In the genomic region with DNA sequence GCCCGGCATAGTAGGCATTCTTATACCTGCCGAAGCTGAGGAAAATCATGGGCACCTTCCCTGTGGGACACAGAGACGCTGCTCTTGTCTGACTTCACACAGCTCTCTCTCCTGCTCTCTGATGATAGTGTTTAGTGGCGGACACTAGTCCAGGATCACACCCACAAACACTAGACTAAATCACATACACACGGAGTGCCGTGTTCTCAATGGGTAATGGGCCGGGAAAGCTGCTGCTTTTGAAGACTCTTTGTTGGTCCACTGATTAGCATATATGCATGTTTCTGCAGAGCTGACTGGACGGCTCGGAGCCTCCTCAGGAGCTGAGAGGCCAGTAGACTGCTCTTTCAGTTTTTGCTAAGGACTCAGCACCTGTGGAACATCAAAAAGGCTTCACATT, we compare ENCODE assay signal across 26 mouse cellular contexts.
"Had no signal": no experiment of that assay in that cellular context is flagged by ENCODE, and none has a peak within 500 bp of the region (broad histone marks: within the 10 kb centered on the region; RNA-seq: fewer than 3 reads in every experiment).

No protein-coding gene starts in this region.

- H3K4me2 ChIP-seq: heart, embryonic 11.5 days; heart, embryonic 13.5 days; heart, embryonic 15.5 days; hindbrain, embryonic 13.5 days; hindbrain, embryonic 15.5 days; kidney, embryonic 15.5 days; limb, embryonic 12.5 days; liver, embryonic 11.5 days; liver, embryonic 13.5 days; liver, embryonic 15.5 days had no signal

- H3K4me3 ChIP-seq: gastrocnemius, adult 2 months; heart, adult 2 months; heart, embryonic 13.5 days; heart, embryonic 15.5 days; hindbrain, embryonic 13.5 days; hindbrain, embryonic 15.5 days; kidney, embryonic 15.5 days; left cerebral cortex, adult 2 months; limb, embryonic 10.5 days; limb, embryonic 12.5 days; liver, embryonic 13.5 days; liver, embryonic 15.5 days had no signal

- DNase-seq: gastrocnemius, adult 2 months; gastrocnemius, postnatal 10 days; gastrocnemius, postnatal 25 days; heart, adult 2 months; heart, postnatal 36 days; kidney, adult 11 months; kidney, adult 2 months; kidney, adult 9 months; kidney, postnatal 14 days; kidney, postnatal 36 days; liver; liver, embryonic 13.5 days had no signal

- H3K9me3 ChIP-seq: heart, embryonic 13.5 days; heart, embryonic 15.5 days; hindbrain, embryonic 13.5 days; hindbrain, embryonic 15.5 days; kidney, embryonic 15.5 days; limb, embryonic 10.5 days; limb, embryonic 12.5 days; liver, embryonic 13.5 days; liver, embryonic 15.5 days had no signal

- H3K27ac ChIP-seq: gastrocnemius, adult 2 months; heart, adult 2 months; heart, embryonic 13.5 days; heart, embryonic 15.5 days; hindbrain, embryonic 13.5 days; hindbrain, embryonic 15.5 days; hindbrain, postnatal 0 days; kidney, embryonic 15.5 days; kidney, postnatal 0 days; left cerebral cortex, adult 2 months; limb, embryonic 10.5 days; limb, embryonic 12.5 days; liver, embryonic 13.5 days; liver, embryonic 15.5 days had no signal

- ATAC-seq: hindbrain, postnatal 0 days; intestine, embryonic 16.5 days had no signal

- H3K27me3 ChIP-seq: heart, embryonic 13.5 days; heart, embryonic 15.5 days; hindbrain, embryonic 13.5 days; hindbrain, embryonic 15.5 days; kidney, embryonic 15.5 days; limb, embryonic 12.5 days; liver, embryonic 13.5 days; liver, embryonic 15.5 days had no signal

- H3K36me3 ChIP-seq: heart, embryonic 15.5 days; hindbrain, embryonic 13.5 days; hindbrain, embryonic 15.5 days had no signal

- H3K9ac ChIP-seq: heart, embryonic 13.5 days; heart, embryonic 15.5 days; hindbrain, embryonic 13.5 days; hindbrain, embryonic 15.5 days; kidney, embryonic 15.5 days; limb, embryonic 12.5 days; liver, embryonic 13.5 days; liver, embryonic 15.5 days had no signal
